Mouse (Mus musculus) urinary bladder, adult 18-20 months (tissue): ENCODE measurements around the gene Cln6.
A peak's percentile ranks its signal among the peaks of the same experiment; 100 is the strongest.
"Not testable (repeated sequence)": the region's sequence is repeated elsewhere in the genome, so short reads cannot be mapped to it uniquely, and the experiment has no call there.

Experiments
- DNase-seq, 2 experiments: peaks; one replicate each; pipeline ENCODE4 v3.0.0; 2022; ENCODE audit warnings: low spot score in 2 of 2, mixed read lengths in 2 of 2

Cln6 gene

DNA sequence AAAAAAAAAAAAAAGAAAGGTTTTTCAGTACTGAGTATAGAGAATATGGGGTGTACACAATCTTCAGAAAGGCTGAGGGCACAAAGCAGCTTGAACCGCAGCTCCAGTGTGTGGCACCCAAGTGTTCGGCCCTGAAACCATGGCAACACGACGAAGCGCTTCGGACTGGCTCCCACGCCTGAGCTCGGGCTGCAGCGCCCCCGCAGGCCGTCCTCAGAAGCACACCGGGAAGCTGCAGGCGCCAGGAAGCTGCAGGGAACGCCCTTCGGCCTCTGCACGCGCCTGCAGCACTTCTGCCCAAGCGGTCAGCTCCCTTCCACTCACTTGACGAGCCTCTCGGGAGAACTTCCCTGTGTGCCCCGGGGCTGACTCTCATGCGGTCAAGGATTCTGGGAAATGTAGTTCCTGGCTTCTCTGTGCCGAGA, 9.9 kb upstream of the Cln6 start:
- DNase-seq, result peak; percentile 91 to 94

DNA sequence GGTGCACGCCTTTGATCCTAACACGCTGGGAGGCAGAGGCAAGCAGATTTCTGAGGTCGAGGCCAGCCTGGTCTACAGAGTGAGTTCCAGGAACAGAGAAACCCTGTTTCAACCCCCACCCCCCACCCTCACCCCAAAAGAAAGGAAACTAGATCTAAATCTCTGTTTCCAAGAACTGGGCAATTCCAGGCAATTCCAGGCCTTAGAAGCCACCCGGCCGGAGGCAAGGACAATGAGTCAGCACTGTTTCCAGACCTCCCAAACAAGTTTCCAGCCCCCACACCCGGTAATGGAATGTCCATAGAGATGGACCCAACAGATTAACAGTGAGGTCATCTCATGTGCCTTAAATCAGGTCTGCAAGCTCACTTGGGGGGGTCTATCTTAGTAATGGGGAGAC, 8.7 kb upstream of the Cln6 start:
- DNase-seq, result no peak

DNA sequence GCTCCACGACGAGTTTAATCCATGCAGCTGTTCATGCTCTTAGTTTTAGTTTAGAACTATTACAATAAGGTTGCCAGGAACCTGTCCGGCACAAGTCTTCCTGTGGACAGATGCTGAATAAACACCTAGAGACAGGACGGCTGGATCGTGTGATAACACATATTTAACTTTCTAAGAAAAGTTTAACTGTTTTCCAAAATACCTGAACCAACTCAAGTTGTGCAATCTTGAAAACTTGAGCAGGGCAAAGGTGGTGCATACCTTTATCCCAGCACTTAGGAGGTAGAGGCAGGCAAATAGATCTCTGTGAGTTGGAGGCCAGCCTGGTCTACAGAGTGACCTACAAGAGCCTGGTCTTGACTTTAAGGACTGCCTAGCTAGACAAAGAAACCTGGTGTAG, 3.7 kb upstream of the Cln6 start:
- DNase-seq, result no peak

DNA sequence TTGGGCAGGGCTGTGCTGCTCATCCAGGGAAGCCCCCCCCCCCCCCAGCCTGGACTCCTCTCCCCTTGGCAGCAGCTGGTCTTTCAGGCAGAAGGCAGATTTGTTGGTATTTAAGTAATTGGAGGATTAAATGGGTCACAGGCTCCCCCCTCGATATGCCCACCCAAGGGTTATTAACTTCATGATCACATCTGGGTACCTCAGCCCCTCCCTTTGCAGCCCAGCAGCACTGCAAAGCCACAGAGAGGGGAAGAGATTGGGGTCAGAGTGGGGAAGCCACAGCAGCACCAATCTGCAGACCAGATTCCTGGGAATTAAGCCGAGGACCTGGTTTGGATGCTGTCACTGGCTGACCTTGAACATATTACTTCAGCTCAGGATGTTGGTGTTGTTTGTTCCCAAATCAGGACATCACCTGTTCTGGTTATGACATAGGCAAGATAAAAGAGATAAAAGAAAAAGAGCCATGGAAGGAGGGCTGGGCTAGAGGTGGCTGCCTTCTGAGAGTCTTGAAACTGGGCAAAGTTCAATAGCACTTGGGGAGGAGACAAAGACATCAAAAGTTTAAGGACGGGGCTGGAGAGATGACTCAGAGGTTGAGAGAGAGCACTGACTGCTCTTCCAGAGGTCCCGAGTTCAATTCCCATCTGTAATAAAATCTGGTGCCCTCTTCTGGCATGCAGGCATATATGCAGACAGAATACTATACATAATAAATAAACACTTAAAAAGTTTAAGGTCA, 2.7 kb upstream of the Cln6 start:
- no peak for DNase-seq

DNA sequence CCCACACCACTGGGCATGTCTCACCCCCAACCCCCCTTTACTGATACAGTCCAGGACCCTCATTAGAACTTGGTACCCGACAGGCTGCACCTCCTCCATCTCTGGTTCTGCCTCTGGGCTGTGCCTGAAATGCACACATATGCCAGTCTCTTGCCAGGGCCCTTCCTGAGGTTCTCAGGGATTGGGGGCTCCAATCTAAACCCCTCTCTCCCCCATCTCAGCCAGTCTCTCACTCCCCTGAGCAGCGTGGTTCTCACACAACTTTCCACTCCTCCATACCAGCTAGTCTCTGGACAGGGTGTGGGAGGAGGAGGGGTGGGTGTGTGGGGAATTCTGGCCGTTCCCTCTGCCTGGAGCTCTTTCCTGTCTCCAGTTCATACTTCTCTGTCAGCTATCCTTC, 974 bp upstream of the Cln6 start:
- no peak for DNase-seq

DNA sequence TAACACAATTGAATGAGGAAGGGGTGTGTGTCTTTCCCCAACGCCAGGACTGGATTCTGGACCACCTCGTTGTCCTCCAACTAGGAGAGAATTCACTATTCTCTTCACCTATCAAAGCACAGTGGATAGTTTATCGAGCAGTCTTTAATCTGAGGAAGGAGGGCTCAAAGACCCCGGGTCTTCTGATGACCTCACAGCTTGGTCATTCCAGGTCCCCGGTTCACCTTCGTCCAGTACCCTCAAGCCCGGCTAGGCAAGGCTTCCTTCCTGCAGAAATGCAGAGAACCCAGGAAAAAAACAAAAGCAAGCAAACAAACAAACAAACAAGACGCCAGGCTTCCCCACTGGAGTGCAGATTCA, 459 bp upstream of the Cln6 start:
- no peak for DNase-seq

DNA sequence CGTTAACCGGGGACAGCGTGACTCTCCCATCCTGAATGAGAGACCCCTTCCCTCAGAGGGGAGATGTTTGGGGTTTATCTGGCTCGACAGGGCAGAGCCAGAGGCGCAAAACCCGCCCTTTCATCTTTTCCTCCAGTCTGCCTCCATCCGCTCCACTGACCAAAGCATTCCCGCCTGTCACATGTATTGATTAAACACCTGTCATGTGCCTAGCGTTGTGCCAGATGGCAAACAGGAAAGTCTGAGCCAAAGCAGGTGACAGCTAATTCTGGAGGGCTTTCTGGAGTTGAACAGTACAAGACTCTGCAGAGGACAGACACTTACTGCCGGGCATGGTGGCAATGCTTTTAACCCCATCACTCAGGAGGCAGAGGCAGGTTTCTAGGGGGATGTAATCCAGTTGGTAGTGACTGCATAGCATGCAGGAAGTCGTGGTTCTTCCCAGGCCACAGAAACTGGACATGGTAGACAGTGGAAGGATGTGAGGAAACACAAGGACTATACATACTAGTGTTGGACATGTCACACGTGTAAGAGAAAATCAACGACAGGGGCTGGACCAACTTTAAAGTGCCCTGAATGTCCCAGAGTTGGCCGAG, 686 bp downstream of the Cln6 start:
- DNase-seq, result no peak

DNA sequence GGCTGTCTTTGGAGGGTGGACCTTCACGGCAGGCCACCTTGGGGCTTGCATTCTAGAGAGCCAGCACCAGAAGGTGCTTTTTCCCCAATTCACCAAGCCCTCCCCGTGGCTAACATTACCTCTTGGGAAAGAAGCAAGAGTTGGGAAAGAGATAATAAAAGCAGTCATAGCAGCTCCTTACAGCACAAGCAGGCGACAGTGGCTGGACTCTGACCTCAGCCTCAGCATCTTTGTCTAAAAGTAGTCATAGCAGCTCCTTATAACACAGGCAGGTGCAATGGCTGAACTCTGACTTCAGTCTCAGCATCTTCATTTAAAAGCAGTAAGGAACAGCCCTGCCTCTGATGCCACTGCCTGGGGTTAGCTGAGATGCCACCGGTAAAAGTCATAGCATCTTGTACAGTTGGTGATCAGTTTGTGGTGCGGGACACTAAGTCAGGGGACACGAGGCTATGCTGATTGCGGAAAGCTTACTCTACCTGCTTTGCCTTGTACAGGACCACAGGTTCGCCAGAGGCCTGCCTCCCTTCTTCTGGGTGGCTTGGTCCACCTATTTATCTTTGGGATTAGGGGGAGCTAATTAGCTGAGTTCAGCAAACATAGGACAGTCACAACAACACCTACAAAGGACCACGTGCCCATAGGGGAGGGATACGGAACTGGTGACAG, 4.9 kb downstream of the Cln6 start:
- DNase-seq, result no peak

DNA sequence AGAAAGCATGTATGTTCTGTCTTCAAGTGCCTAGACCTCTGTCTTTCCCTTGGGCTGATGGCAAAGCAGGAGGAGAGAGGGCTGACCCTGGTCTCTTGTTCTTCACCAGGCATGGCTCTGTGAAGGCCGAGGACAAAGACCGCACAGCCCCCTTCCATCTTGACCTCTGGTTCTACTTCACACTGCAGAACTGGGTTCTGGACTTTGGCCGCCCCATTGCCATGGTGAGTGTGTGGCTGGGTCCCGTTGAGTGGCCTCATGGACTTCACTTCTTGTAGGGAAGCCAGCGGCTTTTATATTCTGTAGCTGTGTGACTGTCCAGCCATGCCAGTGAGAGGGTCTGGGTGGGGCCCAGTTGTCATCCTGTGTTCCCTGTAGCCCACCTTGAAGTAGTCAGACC, 5.9 kb downstream of the Cln6 start:
- no peak for DNase-seq

DNA sequence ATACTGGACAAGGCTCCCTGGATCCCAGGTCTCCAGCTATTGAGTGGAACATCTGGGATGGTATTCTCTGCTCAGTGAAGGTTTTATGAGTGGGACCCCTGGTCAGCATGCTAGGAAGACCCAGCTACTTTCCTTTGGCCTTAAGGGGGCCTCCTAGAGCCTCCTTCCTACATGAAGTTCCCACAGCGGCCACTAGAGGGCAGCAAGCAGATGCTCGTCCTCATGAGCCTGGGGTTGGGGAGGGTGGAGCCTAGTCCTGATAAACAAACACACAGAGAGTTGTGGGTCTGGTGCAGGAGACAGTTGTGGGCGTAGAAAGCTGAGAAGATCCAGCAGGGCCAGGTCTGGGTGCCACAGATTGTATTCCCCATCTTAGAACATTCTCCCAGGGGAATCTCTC, 9.1 kb downstream of the Cln6 start:
- peak; percentile 72 to 81 for DNase-seq

DNA sequence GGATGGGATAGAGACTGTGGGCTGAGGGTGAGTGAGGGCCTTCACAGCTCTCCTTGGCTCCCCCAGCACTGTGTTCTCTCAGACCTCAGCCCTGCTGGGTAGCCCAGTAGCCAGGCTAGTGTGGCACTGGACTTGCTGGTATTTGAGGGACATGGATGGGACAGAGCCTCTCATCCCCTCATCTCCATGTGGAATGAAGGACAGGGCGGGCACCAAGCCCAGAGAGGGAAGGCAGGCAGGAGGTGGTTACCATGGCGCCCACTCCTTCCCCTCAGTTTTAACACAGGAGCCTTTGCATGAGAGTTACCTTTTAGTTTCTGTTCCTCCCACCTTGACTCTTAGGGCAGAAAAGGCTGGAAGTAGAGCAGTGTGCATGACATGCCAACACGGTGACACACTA, 10.1 kb downstream of the Cln6 start:
- no peak for DNase-seq

DNA sequence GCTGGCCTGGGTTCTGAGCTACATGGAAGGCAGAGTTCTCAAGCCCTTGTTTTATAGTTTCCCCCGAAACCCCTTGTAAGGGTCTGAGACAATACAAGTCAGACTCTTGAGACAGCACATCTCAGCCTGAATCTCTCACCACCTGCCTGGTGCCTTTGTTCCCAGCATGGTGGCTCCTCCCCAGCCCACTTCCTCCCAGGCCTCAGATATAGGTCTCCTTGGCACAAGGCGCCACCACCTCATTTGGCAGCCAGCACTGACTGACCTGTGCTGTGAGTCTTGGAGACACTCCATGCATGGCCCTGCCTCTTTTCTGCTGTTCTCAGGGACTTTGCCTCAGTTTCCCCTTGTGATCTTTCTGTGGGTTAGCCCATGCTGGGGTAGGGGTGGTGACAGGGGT, 13.0 kb downstream of the Cln6 start:
- DNase-seq, result no peak

DNA sequence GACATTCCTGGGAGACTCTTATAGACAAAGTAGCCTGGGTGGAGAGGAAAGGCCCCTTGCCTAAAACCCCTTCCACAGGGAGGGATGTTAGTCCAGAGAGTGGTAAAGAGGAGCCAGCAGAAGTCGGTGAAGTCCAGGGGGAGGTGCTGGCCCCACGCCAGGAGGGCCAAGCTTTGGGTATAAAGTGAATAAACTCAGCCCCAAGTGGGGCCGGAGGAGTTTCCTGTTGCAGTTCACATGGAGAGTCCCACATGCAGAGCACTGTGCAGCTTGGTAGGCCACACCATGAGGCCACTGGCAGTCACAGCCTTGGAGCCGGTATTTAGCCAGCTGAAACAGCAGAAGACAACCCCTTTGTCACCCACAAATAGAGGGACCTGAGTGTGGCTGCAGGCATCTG, 15.9 kb downstream of the Cln6 start:
- no peak for DNase-seq

DNA sequence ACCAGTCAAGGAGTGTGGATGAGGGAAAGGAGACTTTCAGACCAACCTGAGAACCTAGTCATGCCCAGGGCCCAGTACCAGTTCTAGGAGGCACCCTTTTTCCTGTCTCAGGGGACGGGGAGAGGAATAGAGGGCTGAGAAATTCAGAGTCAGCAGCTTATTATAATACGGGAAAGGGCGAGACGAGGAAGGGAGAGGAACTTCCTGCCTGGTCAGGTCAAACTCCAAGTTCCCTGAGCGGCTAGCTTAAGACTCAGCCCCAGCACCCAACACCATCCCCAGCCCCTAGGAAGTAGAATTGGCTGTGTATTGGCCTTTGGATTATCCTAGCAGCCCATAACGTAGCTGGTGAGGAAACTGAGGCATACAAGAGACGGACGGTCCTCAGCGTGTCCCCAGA, 18.6 kb downstream of the Cln6 start:
- no peak for DNase-seq

DNA sequence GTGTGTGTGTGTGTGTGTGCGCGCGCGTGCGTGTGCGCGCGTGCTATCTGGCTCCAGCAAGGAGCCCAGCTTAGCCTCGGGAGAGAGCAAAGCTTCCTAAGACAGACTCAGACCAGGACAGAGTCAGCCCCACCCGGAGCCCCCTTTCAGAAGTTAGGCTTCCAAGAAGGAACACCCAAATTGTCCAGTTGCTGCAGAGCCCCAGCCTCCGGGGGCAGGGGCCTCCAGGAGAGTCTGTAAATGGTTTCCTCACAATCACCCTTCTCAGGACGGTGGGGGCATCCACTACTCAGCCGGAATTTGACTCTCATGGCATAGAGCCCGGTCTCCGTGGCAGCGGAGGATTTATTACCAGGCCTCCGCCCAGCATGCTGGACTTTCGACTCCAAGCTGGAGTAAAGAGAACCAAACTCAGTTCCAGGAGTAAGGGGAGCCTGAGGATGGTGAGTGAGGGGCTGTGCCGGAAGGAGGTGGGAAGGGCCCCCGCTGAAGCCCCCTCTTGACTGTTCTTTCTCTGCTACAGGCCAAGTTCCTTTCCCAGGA, 19.2 kb downstream of the Cln6 start, which contains the start of gene Calml4:
Gene Calml4, plus strand, starts transcription at position 362 of the 543 bp plus-strand sequence.
- DNase-seq, result peak; percentile 45 to 77

DNA sequence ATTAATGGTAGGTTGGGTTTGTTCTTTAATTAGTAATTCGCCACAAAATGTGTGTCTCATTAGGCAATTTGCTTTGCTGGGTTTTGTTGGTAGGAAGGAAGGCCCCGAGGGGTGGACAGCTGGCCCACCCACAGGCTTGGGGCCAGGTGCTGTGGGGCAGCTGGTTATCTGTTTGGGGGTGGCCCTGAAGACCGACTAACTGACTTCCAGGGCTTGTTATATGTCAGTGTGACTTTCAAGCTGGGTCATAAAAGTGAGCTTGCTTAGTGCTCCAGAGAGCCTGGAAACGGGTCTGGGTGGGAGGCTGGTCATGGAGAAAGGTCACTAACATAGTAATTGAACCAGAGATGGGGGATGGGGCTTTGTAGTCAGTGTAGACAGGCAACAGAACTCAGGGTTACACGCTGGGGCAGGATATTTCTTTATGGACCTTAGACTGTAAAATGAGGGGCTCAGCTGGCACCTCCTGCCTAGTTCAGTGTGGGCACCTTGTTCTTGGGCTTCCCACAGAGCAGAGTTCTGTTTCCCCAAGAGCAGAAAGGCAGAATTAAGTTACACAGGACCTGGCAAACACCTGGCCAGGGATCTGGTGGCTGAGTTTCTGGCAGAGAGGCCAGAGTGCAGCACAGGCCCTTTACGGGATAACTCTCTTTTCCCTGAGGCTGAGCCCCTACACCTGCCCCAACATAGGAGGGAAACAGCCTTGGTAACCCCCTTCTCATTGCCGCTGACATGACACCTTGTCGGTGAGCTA, 19.9 kb downstream of the Cln6 start:
- no peak for DNase-seq

DNA sequence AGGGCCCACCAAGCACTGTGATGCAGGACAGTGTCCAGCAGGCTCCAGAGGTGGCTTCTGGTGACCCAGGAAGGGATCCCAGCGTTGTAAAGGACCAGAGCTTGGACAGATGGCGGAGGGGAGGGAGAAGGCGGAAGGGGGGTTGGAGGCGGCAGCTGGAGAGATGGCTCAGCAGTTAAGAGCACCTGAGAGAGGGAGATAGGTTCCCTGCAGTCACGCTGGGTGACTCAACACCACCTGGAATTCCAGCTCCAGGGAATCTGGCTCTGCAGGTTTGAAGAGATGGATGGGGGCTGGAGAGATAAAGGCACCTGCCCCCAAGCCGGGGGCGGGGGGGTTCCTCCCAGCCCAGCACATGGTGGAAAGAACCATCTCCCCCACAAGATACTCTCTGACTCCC, 21.5 kb downstream of the Cln6 start:
- DNase-seq, result not testable (repeated sequence)

DNA sequence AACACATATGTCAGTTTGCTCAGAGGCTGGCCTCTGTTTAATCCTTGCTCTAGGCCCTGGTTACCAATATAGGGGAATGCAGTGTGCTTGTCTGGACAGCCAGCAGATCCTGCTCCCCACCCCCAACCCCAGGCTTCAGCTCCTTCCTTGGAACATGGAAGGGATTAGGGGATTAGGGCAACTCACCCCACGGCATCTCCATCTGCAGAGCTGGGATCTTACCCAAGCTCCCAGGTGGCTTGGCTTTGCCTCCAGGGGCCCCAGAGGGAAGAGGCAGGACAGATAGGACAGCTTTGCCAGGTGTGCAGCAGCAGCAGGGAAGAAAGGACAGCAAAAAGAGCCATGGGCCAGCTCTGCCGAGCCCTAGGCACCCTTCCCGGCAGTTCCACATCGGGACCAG, 22.3 kb downstream of the Cln6 start:
- DNase-seq, result no peak

DNA sequence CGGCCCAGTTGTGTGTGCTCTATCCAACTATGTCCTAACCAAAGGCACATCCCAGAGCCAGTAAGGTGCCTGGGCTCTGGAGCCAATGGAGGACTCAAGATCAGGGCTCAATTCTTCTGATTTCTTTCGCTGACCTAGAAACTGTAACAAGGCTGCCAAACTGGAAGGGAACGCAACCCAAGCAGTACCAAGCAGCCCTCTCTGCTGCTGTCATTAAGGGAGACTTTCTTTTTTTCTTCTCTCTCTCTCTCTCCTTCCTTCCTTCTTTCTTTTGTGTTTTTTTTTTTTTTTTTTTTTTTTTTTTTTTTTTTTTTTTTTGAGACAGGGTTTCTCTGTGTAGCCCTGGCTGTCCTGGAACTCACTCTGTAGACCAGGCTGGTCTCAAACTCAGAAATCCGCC, 30.7 kb downstream of the Cln6 start:
- DNase-seq, result not testable (repeated sequence)

DNA sequence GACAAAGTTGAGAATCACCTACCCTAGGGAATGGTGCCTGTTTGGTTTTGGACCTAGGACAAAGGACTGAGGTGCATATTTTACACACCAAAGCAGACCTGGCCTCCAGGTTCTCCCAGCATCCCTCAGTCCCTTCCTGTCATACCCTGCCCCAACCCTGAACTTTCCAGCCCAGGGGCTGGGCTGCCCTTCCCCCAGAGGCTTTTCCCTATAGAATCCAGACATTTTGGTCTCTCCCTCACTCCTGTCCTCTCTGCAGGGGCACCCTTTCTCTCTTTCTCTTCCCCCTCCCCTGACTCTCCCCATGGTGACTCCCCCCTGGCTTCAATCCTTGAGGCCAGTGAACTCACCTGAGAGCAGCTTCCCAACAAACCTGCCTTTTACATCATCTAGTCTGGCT, 32.1 kb downstream of the Cln6 start:
- no peak for DNase-seq

DNA sequence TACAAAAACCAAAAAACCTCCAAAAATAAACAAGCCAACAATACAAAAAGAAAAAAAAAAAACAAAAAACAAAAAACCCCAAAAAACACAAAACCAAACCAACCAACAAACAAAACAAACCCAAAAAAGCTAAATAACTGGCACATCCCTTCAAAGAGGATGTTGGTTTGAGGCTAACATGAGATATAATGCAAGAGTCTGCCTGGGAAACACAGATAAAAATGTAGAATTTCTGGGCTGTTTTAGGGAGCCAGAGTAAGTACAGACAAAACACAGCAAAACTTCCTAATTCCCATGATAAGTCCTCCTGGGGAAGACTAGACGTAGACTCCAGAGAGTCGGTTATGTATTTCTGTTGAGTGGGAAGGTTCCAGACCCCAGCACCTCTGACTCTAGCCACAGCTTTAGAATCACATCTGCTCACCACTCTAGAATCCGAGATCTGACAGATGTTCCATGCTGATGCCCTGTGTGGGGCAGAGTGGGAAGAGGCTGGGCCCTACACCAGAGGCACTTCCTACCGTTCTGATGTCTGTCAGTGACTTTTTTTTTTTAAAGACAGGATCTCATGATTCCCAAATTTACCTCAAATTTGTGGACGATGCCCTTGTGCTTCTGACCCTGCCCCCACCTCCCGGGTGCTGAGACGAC, 38.5 kb downstream of the Cln6 start:
- no peak for DNase-seq

DNA sequence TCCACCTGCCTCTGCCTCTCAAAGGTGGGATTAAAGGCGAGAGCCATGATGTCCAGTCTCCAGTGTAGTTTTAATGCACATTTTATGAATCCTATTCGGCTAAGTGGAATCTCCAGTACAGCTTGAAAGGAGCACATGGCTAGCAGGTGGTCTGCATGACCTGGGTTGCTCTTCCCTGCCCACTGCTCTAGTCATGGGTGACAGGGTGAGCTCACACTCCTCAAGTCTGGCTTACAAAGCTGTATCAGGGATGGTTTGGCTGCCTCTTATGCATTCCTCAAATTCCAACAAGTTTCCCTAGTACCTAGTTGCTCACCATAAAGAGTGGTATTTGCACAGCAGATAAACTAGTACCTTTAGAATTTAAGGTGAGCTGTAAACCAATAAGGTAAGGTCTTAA, 39.2 kb downstream of the Cln6 start:
- no peak for DNase-seq
